Mouse (Mus musculus) intestine, postnatal 0 days (tissue): Measurements from ENCODE around the gene Tet1. TPM values are rescaled to one million over a fixed set of nuclear protein-coding genes. Genes with fewer than 3 reads are reported as not detected.

Experiments
- ATAC-seq: fragments of 200-750 bp; cut with Nextera tagmentation; 2 replicates; pipeline ENCODE4 v1.8.0; 2017; ENCODE audit warnings: mild to moderate bottlenecking, moderate TSS enrichment, moderate library complexity
- H3K27ac ChIP-seq: fragments of 300-500 bp; sonication (generic); 2 replicates; pipeline ENCODE4 v1.5.1; 2014; ENCODE audit warnings: mild to moderate bottlenecking, low read depth, low read length, moderate library complexity
- H3K27me3 ChIP-seq: fragments of 300-500 bp; sonication (generic); replicated peaks from 2 replicates; pipeline ENCODE4 v1.6.1; 2014; ENCODE audit warnings: low read length, mixed read lengths; ENCODE audit not compliant: control insufficient read depth, insufficient read depth
- H3K36me3 ChIP-seq: fragments of 300-500 bp; sonication (generic); 2 replicates; pipeline ENCODE4 v1.6.1; 2014; ENCODE audit warnings: mild to moderate bottlenecking, moderate library complexity; ENCODE audit not compliant: control insufficient read depth, insufficient read depth
- H3K4me1 ChIP-seq: fragments of 300-500 bp; sonication (generic); replicated peaks from 2 replicates; pipeline ENCODE4 v1.6.1; 2014; ENCODE audit warnings: antibody characterized with exemption, low read length, mixed read lengths; ENCODE audit not compliant: control insufficient read depth, insufficient read depth
- H3K4me2 ChIP-seq: fragments of 300-500 bp; sonication (generic); replicated peaks from 2 replicates; pipeline ENCODE4 v1.6.1; 2014; ENCODE audit warnings: low read depth, mild to moderate bottlenecking, moderate library complexity
- H3K4me3 ChIP-seq: fragments of 300-500 bp; sonication (generic); 2 replicates; pipeline ENCODE4 v1.5.1; 2014; ENCODE audit warnings: low read depth, low read length
- H3K9ac ChIP-seq: fragments of 300-500 bp; sonication (generic); 2 replicates; pipeline ENCODE4 v1.6.1; 2014; ENCODE audit warnings: mild to moderate bottlenecking, low read depth, low read length
- H3K9me3 ChIP-seq: fragments of 300-500 bp; sonication (generic); 2 replicates; pipeline ENCODE4 v1.6.1; 2016; ENCODE audit warnings: mixed run types; ENCODE audit not compliant: control insufficient read depth
- CTCF ChIP-seq: sonication (generic); IDR thresholded peaks from 2 replicates; pipeline ENCODE4 v1.5.1; 2016; ENCODE audit warnings: low read depth, mild to moderate bottlenecking, control low read depth, antibody characterized with exemption, moderate library complexity
- WGBS: fragments of 180-500 bp; shearing (Covaris S2); extraction: QIAGEN DNeasy Blood & Tissue Kit; methylation state at CpG from one replicate; pipeline ENCODE4 v1.1.7; 2014; 5-methylcytosine and 5-hydroxymethylcytosine counted together
- polyA plus RNA-seq: library from polyadenylated mRNA; unstranded; fragments of >200 nt; fragmentation: Nextera tagmentation; extraction: Ambion mirVana; gene quantifications from 2 replicates; pipeline ENCODE4 v1.2.1, GENCODE M21; 2015

The Tet1 gene
- polyA plus RNA-seq, 1 experiment from 2014 or later: 3.0 TPM

GRCm38 (mm10) chr10:62875565-62875964, 33.2 kb downstream of the Tet1 start:
- Histone ChIP-seq H3K4me1 (no peaks in the 10 kb centered on the region), H3K9me3 (no peaks in the 10 kb centered on the region), H3K4me3 (no peak overlapping the region), H3K27me3 (no peaks in the 10 kb centered on the region), H3K9ac (no peak overlapping the region), H3K36me3 (no peaks in the 10 kb centered on the region), H3K4me2 (no peak overlapping the region), H3K27ac (no peak overlapping the region)
- 72% methylated on average over 4 of the region's 4 CpGs for WGBS
- ATAC-seq: no peak
- TF ChIP-seq CTCF: no peak

- H3K27me3 ChIP-seq: no peaks in the 10 kb centered on the region
- H3K4me2 ChIP-seq: no peak overlapping the region
- peak; percentile 15; the same call in 1 of the 2 replicates for TF ChIP-seq CTCF
- no peak overlapping the region for H3K4me3 ChIP-seq
- no peak overlapping the region for H3K27ac ChIP-seq
- WGBS: 76% methylated on average over 4 of the region's 4 CpGs
- no peaks in the 10 kb centered on the region for H3K4me1 ChIP-seq
- H3K36me3 ChIP-seq: no peaks in the 10 kb centered on the region
- H3K9ac ChIP-seq: no peak overlapping the region
- no peak for ATAC-seq
- H3K9me3 ChIP-seq: no peaks in the 10 kb centered on the region
These were observed 34.0 kb downstream of the Tet1 start for GRCm38 (mm10) chr10:62874828-62875227.

DNA sequence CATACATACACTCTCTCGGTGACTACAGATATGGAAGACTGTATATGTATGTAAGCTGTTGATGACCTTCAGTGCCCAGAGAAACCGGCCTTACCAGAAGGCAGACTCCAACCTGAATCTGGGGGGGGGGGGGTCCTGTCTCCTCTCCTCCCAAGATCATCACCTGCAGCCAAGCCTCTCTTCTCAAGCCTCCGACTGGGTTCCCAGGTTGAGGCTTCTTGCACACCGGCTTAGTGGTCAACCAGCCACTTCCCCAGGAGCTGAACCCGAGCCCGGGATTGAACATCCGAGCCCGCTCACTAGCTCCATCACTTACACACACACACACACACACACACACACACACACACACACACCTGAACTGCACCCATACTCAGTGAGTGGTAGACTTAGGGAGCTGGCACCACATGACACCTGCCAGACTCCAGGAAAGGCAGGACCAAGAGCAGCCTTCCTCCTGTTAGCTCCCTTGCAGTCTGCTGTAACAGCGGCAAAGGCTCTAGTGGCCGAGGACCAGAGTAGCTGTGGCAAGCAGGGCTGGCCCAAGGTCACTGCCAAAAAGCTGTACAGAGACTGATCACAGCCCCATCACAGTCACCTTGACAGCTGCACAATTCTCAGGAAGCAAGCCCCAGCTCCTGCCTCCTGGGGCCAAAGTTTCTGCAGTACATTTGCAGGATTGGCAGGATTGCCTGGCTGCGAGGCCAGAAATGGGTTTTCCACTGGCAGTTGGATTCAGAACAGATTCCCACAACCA, 42.6 kb downstream of the Tet1 start:
- Histone ChIP-seq H3K4me3 (peak overlapping the region; percentile 44), H3K36me3 (no peaks in the 10 kb centered on the region), H3K27ac (no peak overlapping the region), H3K9me3 (no peaks in the 10 kb centered on the region), H3K4me1 (no peaks in the 10 kb centered on the region), H3K4me2 (peak overlapping the region; percentile 78), H3K9ac (no peak overlapping the region; the same call in 1 of the 2 replicates), H3K27me3 (no peaks in the 10 kb centered on the region)
- 46% methylated on average over 11 of the region's 11 CpGs for WGBS
- no peak for ATAC-seq
- no peak for TF ChIP-seq CTCF

DNA sequence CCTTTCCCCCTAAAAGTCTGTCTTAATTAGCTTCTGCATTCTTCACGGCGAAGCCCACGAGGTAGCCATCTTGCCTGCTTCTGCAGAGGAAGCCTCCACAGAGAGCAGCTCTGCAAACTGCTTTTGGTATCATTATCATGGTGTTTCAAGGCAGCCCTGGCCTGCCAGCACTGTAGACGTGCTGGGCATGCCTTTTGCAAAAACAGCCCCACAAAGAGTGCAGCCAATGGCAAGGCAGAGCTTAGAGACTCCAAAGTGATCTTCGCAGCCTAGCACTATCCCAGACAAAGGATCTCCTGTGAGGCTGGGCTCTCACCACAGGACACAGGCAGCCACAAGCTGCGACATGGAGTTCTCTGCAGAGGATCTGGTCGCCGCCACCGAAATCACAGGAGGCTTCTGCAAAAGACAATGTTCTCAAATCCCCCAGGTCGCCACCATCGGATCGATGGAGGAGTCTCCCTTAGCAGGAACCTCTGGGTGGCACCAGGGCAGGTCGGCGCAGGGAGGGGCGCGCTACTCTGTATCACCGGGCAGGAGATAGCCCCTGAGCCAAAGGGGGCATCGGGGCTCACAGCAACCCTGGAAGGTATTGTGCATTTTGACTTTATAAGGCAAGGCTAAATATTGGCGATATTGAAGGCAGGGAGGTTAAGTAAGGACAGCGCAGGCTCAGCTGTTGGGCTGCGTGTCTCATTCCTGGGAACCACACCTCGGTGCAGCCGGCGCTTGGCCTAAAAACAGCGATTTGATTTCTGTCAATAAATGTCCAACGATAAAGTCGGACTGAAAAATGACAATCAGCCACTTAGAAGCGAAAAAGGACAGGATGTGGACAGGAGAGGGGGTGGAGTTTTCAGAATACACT, 43.4 kb downstream of the Tet1 start:
- Histone ChIP-seq H3K4me3 (peak overlapping the region; percentile 44), H3K27me3 (no peaks in the 10 kb centered on the region), H3K9ac (peak overlapping the region; percentile 48), H3K4me1 (no peaks in the 10 kb centered on the region), H3K27ac (peak overlapping the region; percentile 57; the same call in 1 of the 2 replicates), H3K4me2 (peak overlapping the region; percentile 78), H3K36me3 (no peaks in the 10 kb centered on the region), H3K9me3 (no peaks in the 10 kb centered on the region)
- WGBS: 2% methylated on average over 28 of the region's 28 CpGs
- peak; percentile 77 for ATAC-seq
- no peak for TF ChIP-seq CTCF

DNA sequence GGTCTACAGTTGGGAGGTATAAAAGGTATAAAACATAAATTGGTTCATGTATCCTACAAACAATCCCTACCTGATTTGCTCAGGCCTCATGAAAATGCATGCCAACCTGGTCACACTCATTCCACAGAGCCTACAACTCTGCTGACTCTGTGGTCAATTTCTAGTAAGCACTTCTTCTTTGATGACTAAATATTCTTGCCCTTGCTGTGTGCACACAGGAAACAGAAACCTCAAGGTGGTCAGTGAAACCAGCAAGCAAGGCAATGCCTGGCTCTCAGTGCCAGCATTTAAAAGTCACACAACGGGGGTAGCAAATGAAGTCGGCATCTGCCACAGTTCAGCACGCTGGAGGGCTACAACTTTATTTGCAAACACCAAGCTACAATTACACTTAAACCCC, 45.2 kb downstream of the Tet1 start:
- no peaks in the 10 kb centered on the region for H3K9me3 ChIP-seq
- no peak overlapping the region for H3K4me3 ChIP-seq
- H3K27ac ChIP-seq: no peak overlapping the region
- no peaks in the 10 kb centered on the region for H3K36me3 ChIP-seq
- TF ChIP-seq CTCF: no peak
- no peak overlapping the region for H3K9ac ChIP-seq
- no peaks in the 10 kb centered on the region for H3K4me1 ChIP-seq
- 55% methylated on average over 3 of the region's 3 CpGs for WGBS
- no peak overlapping the region for H3K4me2 ChIP-seq
- no peaks in the 10 kb centered on the region for H3K27me3 ChIP-seq
- no peak for ATAC-seq

GRCm38 (mm10) chr10:62862435-62862834, 46.4 kb downstream of the Tet1 start:
- WGBS: 91% methylated on average over 1 of the region's 1 CpGs
- TF ChIP-seq CTCF: peak; percentile 55
- no peaks in the 10 kb centered on the region for H3K36me3 ChIP-seq
- no peak for ATAC-seq
- no peak overlapping the region for H3K27ac ChIP-seq
- H3K27me3 ChIP-seq: no peaks in the 10 kb centered on the region
- no peaks in the 10 kb centered on the region for H3K4me1 ChIP-seq
- H3K4me2 ChIP-seq: no peak overlapping the region
- no peaks in the 10 kb centered on the region for H3K9me3 ChIP-seq
- no peak overlapping the region for H3K4me3 ChIP-seq
- H3K9ac ChIP-seq: no peak overlapping the region
